Mouse (Mus musculus) forelimb bud, embryonic 11.5 days (tissue): ENCODE measurements around the gene March8.
A peak's percentile ranks its signal among the peaks of the same experiment; 100 is the strongest.
"Not testable (repeated sequence)": the region's sequence is repeated elsewhere in the genome, so short reads cannot be mapped to it uniquely, and the experiment has no call there.

ENCODE experiments used
- DNase-seq: peaks from one replicate; pipeline ENCODE4 v3.0.0-alpha.2; 2012; ENCODE audit warnings: low read depth, low spot score

March8 gene

DNA sequence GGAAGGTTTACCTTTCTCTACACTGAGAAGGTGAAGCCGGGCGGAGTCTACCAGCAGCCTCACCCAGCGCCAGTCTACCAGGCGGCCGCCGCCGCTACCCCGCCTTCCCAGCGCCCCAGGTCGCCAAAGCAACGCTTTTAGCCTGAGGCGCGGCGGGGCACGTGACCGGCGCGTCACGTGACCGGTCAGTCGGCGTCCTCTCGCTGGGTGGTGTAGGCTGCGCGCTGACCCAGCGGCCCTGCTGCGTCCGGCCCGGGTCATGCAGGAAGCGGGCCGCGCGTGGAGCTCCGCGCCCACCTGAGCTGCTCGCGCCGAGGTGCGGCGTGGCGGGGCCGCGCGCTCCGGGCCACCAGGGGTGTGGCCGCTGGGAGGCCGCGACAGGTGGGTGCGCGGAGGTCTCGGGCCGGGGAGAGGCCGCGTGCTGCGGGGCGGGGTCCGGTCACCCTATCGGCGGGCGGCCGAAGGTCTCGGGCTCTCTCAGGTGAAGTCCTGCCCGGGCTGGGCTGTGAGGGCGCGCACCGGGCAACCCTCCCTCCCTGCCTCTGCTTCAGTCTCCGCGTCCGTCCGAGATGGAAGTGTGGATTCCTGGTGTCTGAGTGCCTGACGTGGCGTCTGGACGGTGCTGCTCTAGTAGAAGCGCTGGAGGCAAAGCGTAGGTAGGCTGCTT, at the start of gene March8:
Gene March8, plus strand, starts transcription at position 190 of the 667 bp plus-strand sequence.
- peak; percentile 96 for DNase-seq

DNA sequence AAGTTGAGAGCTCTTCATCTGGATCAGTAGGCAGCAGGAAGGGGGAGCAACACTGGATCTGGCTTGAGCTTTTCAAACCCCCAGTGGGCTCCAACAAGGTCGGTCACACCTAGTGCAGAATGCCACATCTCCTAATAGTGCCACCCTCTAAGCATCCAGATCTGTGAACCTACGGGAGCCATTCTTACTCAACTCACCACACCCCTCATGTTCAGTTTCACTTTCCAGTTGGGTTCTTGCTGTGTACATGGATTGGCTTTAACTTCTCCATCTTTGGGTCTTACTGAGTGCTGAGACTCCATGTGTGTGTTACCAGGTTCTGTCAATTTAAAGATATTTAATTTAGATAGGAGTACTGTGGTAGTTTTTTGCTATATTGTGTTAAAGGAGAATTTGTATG, 26.4 kb upstream of the March8 start:
- DNase-seq = no peak

DNA sequence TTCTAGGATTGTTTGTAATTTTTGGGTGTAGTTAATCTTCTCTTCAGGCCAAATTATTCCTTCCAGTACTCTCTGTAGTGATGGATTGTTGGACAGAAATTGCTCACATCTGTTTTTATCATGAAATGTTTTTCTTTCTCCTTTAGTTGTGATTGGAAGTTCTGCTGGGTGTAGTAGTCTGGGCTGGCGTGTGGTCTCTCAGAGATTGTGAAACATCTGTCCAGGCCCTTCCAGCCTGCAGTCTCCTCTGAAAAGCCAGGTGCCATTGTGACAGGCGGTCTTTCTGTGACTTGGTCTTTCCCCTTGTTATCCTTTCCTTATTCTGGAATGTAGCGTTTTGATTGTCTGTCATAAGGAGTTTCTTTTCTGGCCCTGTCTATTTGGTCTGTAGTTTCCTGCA, 18.6 kb upstream of the March8 start:
- no peak for DNase-seq

DNA sequence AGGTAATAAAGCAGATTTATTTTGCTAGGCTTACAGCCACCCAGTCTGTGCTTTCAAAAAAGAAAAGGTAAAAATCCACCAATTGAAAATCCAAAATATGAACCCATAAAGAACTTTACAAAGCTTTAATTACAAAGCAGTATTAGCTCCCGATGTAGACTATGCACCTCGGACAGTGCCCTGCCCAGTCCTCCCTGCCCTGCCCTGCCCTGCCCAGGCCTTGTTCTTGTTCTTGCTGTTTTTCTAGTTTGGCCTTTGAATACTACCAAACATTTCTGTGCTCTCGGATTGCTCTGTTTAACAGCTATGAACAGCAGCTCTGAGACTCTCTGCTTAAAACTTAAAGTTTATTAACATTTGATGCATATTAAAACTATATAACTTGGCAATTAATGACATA, 11.2 kb upstream of the March8 start:
- DNase-seq = no peak

DNA sequence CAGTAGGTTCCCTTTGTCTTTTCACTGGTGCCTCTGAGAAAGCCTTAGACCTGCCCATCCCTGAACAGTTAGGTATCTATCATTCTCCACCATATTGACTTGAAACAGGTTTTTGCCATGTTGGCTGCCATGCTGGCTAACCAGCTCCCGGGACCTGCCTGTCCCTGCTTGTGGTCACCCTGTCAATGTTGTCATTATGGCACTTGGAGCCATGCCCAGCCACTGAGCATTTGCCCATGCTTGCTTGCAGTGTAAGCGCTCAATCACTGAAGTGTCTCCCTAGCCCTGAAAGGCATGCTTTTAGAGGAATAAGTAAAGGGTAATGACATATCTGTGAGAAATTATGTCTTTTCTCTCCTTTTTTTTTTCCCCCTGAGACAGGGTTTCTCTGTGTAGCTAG, 6.4 kb upstream of the March8 start:
- DNase-seq = no peak

DNA sequence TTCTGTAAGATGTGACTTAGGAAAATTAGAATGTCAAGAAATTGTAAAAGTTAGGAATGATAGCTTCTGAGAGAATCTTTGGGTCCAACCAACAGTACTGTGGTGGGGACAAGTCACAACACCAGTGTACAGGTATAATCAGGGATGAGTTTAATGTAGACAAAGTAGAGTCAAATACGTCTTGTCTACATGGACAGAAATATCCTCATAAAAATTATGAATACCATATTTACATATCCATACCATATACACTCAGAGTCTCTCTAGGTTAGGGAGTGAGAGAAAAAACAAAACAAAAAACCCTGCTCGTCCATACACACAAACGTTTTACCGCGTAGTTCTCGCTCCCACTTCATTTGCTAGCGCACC, 374 bp upstream of the March8 start:
- DNase-seq = no peak

DNA sequence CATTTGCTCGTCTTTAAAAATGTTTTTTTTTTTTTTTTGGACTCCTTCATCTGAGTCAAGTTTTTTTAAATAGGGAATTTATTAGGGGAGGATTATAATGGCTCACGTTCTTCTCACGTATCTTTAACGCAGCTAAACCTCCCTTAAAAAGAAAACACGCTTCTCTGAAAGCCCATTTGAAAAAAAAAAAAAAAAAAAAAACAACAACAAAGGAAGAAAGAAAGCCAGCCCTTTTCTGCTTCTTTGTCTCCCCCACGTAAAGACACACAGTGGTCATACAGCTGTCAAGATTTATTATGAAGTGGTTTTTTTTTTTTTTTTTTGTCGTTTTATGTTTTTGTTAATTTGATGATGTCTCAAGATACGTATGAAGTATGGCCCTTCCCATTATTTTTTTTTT, 696 bp downstream of the March8 start:
- DNase-seq = no peak

DNA sequence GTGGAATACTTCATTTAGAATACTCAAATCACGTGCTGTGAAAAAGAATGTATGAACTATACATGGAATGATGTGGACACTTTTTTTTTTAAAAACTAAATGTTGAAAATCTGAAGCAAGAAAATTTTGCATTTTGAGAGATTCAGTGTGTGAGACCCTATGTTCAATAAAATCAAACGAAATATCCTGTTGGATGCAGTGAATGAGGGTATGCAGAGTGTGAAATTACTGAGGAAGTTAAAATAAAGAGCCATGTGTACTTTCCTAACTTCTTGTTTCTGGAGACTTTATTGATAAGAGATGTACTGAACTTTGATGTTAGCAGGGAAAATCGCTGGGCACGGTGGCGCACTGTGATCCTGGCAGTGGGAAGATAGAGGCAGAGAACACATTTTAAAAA, 1.3 kb downstream of the March8 start:
- DNase-seq = no peak

DNA sequence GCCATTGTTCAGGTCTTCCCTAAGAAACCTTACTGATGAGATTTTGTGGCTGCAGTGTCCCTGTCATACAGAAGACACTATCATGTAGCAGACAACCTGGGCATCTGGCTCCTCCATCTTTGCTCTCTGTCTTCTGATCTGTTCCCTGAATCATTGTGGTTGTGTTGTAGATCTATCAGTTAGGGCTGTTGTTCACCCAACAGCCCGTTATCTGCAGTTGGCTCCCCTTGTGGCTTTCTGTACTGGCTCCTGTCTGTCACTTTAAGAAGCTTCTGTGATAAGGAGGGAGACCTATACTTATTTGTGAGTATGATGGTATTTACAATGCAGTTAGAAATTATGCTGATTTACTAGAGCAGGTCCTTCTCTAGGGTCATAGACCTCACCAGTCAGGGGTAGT, 2.7 kb downstream of the March8 start:
- DNase-seq = no peak

DNA sequence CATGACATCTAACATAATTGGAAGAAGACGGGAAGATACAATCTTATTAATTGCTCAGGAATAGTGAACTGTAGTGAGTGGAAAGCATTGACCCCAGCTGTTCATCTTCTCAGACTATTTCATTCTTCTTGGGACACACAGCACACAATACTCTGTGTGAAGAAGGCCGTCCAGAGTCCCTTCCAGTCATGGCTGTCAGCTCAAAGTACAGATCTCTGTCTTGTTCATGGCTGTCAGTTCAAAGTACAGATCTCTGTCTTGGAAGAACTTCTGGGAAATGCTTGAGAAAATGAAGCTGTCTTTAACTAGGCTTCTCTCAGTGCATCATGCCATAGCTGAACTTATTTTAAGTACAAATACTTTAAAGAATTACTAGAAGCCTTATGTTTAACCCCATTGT, 10.1 kb downstream of the March8 start:
- no peak for DNase-seq

DNA sequence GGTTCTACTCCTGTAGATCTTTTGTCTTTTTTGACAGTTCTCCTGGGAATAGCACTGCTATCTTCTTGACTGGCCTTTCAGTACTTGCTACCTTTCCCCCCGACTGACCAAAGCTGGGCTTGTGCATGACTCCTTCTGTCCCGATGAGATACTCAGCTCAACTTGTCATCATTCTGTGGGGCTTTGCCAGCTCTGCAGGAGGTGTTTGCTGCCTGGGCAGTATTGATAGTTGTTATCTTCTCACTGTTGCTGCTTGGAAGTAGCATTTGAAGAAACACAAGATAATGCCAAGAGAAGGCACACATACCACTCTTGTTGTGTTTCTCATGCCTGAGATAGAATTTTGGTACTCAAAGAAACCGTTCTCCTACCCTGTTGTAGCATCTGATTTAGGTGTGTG, 12.2 kb downstream of the March8 start:
- DNase-seq = no peak

DNA sequence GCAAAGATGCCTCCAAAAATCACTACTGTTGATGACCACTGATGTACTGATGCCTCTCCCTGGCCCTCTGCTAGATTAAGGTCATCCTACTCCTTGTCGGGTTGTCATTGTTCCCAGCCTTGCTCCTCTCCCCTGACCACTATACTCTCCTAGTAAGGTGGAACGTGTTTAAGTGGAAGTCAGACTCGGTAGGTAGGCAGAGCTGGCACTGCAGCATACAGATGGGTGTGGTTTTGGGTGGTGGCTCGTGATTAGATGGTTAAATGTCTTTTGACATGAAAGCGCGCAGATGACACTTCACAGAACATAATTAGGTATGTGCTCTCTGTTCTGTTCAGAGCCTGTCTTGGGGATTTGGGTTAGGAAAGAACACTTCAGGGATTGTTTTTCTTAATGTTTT, 12.8 kb downstream of the March8 start:
- DNase-seq = no peak

DNA sequence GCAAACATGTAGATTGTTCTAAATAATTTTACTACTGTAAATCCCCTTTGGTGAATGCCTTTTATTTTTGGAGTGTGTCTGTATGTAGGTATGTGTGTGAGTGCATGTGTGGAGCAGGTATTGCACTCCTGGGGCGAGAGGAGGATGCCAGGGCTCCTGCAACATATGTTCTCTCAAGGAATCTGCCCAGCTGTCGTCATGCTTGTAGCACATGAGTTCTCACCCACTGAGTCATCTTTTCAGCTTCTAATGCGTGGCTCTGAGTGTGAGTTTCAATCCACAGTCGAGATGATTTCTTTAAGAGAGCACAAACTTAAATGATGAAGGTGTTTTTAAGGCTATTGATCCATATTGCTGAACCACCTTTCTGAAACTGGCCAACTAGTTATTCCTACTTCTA, 13.7 kb downstream of the March8 start:
- DNase-seq = no peak

DNA sequence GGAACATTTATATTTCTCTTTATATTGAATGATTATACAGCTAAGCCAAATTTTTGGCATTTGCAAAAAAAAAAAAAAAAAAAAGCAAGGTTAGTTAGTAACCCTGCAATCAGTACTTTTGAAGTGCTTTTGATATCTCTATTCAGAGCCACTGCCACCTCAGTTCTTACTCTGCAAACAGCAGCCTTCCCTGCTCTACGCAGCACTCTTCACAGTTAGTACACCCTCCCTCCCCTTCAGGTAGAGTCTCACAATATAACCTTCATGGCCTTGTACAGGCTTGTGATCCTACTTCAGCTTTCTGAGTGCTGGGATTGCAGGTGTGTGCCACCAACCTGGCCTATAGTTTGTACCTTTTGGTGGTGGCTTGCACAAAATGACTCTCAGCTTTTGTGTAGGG, 15.6 kb downstream of the March8 start:
- no peak for DNase-seq

DNA sequence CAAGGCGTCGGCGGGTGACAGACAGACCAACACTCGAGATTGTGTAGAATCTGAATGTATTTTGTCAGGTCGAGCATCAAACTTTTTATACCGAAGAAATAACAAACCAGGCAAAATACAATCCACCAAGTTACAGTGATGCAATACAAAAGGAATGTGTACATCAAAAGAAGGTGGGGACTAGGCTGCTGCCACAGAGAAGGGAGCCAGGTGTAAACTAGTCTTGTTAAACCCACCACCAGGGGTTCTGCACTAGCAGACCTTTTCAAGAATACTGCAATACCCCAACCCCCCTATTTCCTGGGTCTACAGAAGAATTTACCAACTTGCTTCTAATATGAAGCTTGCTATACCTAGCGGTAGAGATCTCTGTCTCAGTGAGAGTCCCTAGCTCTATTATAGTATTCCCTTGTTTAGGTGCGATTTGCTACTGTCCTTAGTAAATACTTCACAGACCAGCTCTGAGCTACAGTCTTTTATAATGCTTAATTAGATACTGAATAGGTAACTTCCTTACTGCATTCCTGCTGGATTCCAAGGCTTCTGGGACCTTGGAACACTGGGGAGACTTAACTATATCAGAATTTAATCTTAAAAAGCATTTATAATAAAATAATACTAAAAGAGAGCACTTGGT, 18.6 kb downstream of the March8 start:
- DNase-seq = not testable (repeated sequence)

DNA sequence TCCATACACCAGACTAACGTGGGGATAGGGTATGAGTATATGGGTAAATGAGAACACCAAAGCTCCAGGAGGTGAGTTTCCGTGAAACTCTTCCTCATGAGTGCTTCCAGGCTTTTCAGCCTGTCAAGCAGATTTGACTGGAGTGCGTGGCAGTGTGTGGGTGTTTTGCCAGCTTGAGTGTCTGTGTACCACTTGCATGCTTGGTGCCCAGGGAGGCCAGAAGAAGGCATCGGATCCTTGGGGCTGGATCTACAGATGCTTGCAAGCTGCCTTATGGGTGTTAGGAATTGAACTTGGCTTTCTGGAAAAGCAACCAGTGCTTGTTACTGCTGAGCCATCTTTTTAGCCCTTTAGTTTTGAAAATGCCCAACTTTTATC, 19.1 kb downstream of the March8 start:
- no peak for DNase-seq

DNA sequence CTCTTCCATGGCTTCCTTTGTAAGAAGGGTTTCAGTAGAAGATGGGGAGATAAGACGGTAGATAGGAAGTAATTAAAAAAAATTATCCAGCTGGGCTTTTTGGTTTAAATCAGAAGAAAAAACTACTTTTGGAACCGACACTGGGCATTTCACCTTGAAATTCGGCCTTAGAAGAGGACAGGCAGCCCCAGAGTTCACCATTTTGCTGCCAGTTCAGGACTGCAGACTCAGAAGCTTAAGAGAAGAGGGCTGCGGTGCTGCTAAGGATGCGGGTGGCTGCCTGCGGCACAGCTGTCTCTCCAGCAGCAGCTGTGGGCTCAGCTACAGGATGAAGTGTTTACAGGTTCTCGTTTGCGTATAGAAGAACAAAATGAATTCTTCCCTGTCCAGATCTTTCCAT, 20.2 kb downstream of the March8 start:
- no peak for DNase-seq

DNA sequence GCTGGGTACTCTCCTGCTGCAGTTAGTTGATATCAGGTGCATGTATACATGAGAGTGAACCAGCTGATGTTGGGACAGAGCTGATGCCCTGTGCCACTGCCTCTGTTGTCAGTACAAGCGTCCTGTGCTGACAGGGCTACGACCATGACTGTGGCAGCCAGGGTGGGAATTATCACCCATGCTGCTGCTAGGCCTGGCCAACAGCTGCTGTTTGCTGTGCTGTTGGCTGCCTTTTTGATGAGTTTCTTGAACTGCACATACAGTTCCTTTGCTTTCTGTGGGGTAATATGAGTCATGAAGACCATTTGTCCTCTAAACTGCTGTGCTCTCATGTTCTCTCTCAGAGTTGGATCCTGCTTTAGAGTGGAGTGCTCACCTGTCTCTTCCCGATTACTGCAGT, 21.4 kb downstream of the March8 start:
- DNase-seq = no peak

DNA sequence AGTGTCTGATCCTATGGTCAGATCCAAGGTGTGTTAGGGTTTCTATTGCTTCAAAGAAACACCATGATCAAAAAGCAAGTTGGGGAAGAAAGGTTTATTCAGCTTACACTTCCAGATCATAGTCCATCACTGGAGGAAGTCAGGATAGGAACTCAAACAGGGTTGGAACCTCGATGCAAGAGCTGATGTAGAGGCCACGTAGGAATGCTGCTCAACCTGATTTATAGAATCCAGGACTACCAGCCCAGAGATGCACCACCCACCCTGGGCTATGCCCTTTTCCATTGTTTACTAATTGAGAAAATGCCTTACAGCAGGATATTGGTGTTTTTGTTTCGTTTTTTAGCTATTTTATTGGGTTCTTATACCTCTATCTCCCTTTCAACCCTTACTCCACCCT, 23.6 kb downstream of the March8 start:
- DNase-seq = no peak

DNA sequence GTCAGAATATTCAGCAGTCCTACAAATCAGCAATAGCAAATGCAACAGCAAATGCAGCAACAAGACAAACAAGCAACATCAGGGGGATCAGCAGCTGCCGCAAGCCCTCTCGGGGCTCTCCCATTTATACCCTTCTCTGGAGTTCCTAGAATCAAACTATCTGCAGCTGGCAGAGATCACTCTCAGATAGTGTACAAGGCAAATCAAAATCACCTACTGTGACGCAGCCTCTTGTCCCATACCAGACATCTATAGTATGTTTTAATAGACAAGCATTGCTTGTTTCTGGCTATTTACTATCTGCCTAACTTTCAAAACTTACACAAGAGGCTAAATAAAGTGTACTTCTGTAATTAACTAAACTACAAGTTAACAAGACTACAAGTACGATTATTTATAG, 24.2 kb downstream of the March8 start:
- no peak for DNase-seq

DNA sequence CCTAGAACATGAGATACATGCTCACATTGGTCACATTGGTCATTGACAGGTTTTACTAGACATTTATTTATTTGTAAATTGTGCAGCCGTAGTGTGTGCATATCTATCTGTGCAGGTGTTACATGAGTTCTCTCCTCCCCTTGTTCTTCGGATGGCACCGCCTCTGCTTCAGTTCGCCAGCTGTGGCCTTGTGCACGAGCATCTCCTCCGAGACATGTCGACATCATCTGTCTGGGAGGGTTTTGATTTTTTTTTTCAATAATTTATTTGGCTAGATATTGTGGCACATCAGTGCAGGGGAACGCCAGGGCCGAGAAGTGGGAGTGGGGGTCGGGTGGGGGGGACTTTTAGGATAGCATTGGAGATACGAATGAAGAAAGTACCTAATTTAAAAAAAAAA, 30.1 kb downstream of the March8 start:
- no peak for DNase-seq

DNA sequence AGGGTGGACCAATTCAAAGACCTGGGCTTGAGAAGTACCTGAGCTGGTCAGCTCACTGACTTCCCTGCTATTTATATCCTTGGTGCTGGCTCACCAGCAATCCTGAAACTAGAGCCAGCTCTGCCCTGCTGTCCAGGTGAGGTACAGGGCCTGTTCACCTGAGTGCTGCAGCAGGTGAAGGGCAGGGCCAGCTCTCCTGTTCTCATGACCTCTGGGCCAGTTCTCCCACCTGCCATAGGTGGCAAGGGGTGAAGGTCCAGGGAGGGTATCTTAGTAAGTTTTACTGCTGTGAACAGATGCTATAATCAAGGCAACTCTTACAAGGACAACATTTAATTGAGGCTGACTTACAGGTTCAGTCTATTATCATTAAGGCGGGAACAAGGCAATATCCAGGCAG, 32.0 kb downstream of the March8 start:
- no peak for DNase-seq

DNA sequence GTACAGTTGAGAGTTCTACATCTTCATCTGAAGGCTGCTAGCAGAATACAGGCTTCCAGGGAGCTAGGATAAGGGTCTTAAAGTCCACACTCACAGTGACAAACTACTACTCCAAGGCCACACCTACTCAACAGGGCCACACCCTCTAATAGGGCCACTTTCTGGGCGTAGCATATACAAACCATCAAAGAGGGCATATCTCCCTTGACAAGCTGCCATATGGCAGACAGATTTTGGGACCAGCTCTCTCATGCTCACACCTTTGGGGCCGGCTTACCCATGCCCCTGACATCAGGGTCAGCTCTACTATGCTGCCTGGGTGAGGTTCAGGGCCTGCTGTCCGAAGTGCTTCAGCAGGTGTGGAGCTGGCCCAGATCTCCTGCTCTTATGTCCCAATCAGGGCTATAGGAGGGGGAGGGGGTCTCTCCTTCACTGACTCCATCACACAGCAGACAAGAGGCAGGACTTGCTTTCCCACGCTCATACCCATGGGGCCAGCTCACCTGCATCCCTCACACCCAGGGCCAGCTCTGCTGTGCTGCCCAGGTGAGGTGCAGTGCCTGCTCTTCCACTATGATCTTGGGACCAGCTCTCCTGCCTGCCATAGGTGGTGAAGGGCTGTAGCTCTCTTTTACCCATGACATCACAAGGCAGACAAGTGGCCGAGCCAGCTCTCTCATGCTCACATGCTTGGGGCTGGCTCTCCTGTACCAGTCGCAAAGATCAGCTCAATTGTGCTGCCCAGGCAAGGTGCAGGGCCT, 32.6 kb downstream of the March8 start:
- DNase-seq = no peak
